Mouse (Mus musculus) intestine, postnatal 0 days (tissue): ENCODE results near the gene Cs. TPM values are rescaled to one million over a fixed set of nuclear protein-coding genes. Genes with fewer than 3 reads are reported as not detected.

Experiments
- ATAC-seq: fragments of 200-750 bp; cut with Nextera tagmentation; 2 replicates; pipeline ENCODE4 v1.8.0; 2017; ENCODE audit warnings: mild to moderate bottlenecking, moderate TSS enrichment, moderate library complexity
- H3K27ac ChIP-seq: fragments of 300-500 bp; sonication (generic); 2 replicates; pipeline ENCODE4 v1.5.1; 2014; ENCODE audit warnings: mild to moderate bottlenecking, low read depth, low read length, moderate library complexity
- H3K27me3 ChIP-seq: fragments of 300-500 bp; sonication (generic); replicated peaks from 2 replicates; pipeline ENCODE4 v1.6.1; 2014; ENCODE audit warnings: low read length, mixed read lengths; ENCODE audit not compliant: control insufficient read depth, insufficient read depth
- H3K36me3 ChIP-seq: fragments of 300-500 bp; sonication (generic); 2 replicates; pipeline ENCODE4 v1.6.1; 2014; ENCODE audit warnings: mild to moderate bottlenecking, moderate library complexity; ENCODE audit not compliant: control insufficient read depth, insufficient read depth
- H3K4me1 ChIP-seq: fragments of 300-500 bp; sonication (generic); replicated peaks from 2 replicates; pipeline ENCODE4 v1.6.1; 2014; ENCODE audit warnings: antibody characterized with exemption, low read length, mixed read lengths; ENCODE audit not compliant: control insufficient read depth, insufficient read depth
- H3K4me2 ChIP-seq: fragments of 300-500 bp; sonication (generic); replicated peaks from 2 replicates; pipeline ENCODE4 v1.6.1; 2014; ENCODE audit warnings: low read depth, mild to moderate bottlenecking, moderate library complexity
- H3K4me3 ChIP-seq: fragments of 300-500 bp; sonication (generic); 2 replicates; pipeline ENCODE4 v1.5.1; 2014; ENCODE audit warnings: low read depth, low read length
- H3K9ac ChIP-seq: fragments of 300-500 bp; sonication (generic); 2 replicates; pipeline ENCODE4 v1.6.1; 2014; ENCODE audit warnings: mild to moderate bottlenecking, low read depth, low read length
- H3K9me3 ChIP-seq: fragments of 300-500 bp; sonication (generic); 2 replicates; pipeline ENCODE4 v1.6.1; 2016; ENCODE audit warnings: mixed run types; ENCODE audit not compliant: control insufficient read depth
- CTCF ChIP-seq: sonication (generic); IDR thresholded peaks from 2 replicates; pipeline ENCODE4 v1.5.1; 2016; ENCODE audit warnings: low read depth, mild to moderate bottlenecking, control low read depth, antibody characterized with exemption, moderate library complexity
- WGBS: fragments of 180-500 bp; shearing (Covaris S2); extraction: QIAGEN DNeasy Blood & Tissue Kit; methylation state at CpG from one replicate; pipeline ENCODE4 v1.1.7; 2014; 5-methylcytosine and 5-hydroxymethylcytosine counted together
- polyA plus RNA-seq: library from polyadenylated mRNA; unstranded; fragments of >200 nt; fragmentation: Nextera tagmentation; extraction: Ambion mirVana; gene quantifications from 2 replicates; pipeline ENCODE4 v1.2.1, GENCODE M21; 2015

Gene Cs
- polyA plus RNA-seq, 1 experiment from 2014 or later = 266 TPM

GRCm38 (mm10) chr10:128376099-128376454, 38.5 kb downstream of the Cs start:
- Histone ChIP-seq H3K4me1 (0 out of 2 replicates have a peak, but pooled peaks cover 3% of the 10 kb centered on the region), H3K27me3 (no peaks in the 10 kb centered on the region), H3K4me2 (peak overlapping the region; percentile 93), H3K9ac (peak overlapping the region; percentile 81; the same call in 1 of the 2 replicates), H3K36me3 (peaks cover 7% of the 10 kb centered on the region; the same call in 1 of the 2 replicates), H3K27ac (no peak overlapping the region), H3K9me3 (no peaks in the 10 kb centered on the region), H3K4me3 (peak overlapping the region; percentile 69)
- ATAC-seq = no peak
- TF ChIP-seq CTCF = no peak
- 54% methylated on average over 4 of the region's 4 CpGs for WGBS

GRCm38 (mm10) chr10:128376455-128377211, 39.1 kb downstream of the Cs start, which contains the start of gene Ankrd52:
Gene Ankrd52 (plus strand): TSS chr10:128377115.
- Histone ChIP-seq H3K4me2 (peak within 1 kb of the TSS; percentile 93), H3K9me3 (no peaks in the 10 kb centered on the region), H3K4me3 (peak within 1 kb of the TSS; percentile 69), H3K4me1 (0 out of 2 replicates have a peak, but pooled peaks cover 3% of the 10 kb centered on the region), H3K27me3 (no peaks in the 10 kb centered on the region), H3K9ac (peak within 1 kb of the TSS; percentile 81), H3K36me3 (peaks cover 13% of the 10 kb centered on the region), H3K27ac (peak within 1 kb of the TSS; percentile 82)
- peak; percentile 90 for ATAC-seq
- under 1% methylated on average over 47 of the region's 73 CpGs for WGBS
- TF ChIP-seq CTCF = peak; percentile 67

- H3K9ac ChIP-seq = peak overlapping the region; percentile 81
- 0 out of 2 replicates have a peak, but pooled peaks cover 3% of the 10 kb centered on the region for H3K4me1 ChIP-seq
- peak overlapping the region; percentile 69 for H3K4me3 ChIP-seq
- WGBS = under 1% methylated on average over 44 of the region's 47 CpGs
- H3K9me3 ChIP-seq = no peaks in the 10 kb centered on the region
- peak; percentile 68 for ATAC-seq
- no peaks in the 10 kb centered on the region for H3K27me3 ChIP-seq
- H3K36me3 ChIP-seq = peaks cover 20% of the 10 kb centered on the region
- peak overlapping the region; percentile 82 for H3K27ac ChIP-seq
- TF ChIP-seq CTCF = no peak
- H3K4me2 ChIP-seq = peak overlapping the region; percentile 93
Measured at GRCm38 (mm10) chr10:128377222-128377939, 39.8 kb downstream of the Cs start.

DNA sequence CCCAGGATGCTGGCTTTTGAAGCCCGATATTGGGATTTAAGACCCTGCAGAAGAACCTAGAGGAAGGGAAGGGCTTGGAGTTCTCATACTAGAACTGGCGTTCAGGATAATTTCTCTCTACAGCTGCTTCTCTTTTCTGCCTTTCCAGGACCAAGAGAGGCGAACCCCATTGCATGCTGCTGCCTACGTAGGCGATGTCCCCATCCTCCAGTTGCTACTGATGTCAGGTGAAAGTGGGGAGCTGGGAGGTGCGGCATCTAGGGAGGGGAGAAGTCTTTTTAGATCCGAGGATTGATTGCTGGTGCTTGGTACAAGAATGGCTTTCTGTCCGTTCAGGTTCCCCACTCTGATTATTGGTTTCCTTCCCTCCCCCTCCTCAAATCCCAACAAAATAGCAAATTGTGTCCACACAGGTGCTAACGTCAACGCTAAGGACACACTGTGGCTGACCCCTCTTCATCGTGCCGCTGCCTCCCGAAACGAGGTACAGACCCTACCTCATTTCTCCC, 40.5 kb downstream of the Cs start:
- H3K27me3 ChIP-seq = no peaks in the 10 kb centered on the region
- no peak for ATAC-seq
- H3K4me1 ChIP-seq = 0 out of 2 replicates have a peak, but pooled peaks cover 3% of the 10 kb centered on the region
- no peak for TF ChIP-seq CTCF
- 56% methylated on average over 14 of the region's 14 CpGs for WGBS
- peak overlapping the region; percentile 93 for H3K4me2 ChIP-seq
- H3K27ac ChIP-seq = no peak overlapping the region
- H3K9me3 ChIP-seq = no peaks in the 10 kb centered on the region
- peaks cover 26% of the 10 kb centered on the region for H3K36me3 ChIP-seq
- peak overlapping the region; percentile 69 for H3K4me3 ChIP-seq
- H3K9ac ChIP-seq = peak overlapping the region; percentile 81

GRCm38 (mm10) chr10:128378462-128378861, 40.9 kb downstream of the Cs start:
- Histone ChIP-seq H3K27ac (no peak overlapping the region), H3K9ac (no peak overlapping the region; the same call in 1 of the 2 replicates), H3K9me3 (no peaks in the 10 kb centered on the region), H3K4me3 (no peak overlapping the region), H3K36me3 (peaks cover 31% of the 10 kb centered on the region), H3K27me3 (no peaks in the 10 kb centered on the region), H3K4me2 (peak overlapping the region; percentile 93; the same call in 1 of the 2 replicates), H3K4me1 (0 out of 2 replicates have a peak, but pooled peaks cover 3% of the 10 kb centered on the region)
- 64% methylated on average over 3 of the region's 3 CpGs for WGBS
- no peak for ATAC-seq
- TF ChIP-seq CTCF = no peak

GRCm38 (mm10) chr10:128379260-128379659, 41.7 kb downstream of the Cs start:
- no peak overlapping the region for H3K27ac ChIP-seq
- no peak overlapping the region for H3K4me3 ChIP-seq
- H3K36me3 ChIP-seq = peaks cover 38% of the 10 kb centered on the region
- H3K9ac ChIP-seq = no peak overlapping the region
- TF ChIP-seq CTCF = no peak
- H3K9me3 ChIP-seq = no peaks in the 10 kb centered on the region
- ATAC-seq = no peak
- no peaks in the 10 kb centered on the region for H3K27me3 ChIP-seq
- H3K4me1 ChIP-seq = 0 out of 2 replicates have a peak, but pooled peaks cover 3% of the 10 kb centered on the region
- WGBS = 90% methylated on average over 7 of the region's 7 CpGs
- no peak overlapping the region for H3K4me2 ChIP-seq
